Mouse (Mus musculus): ENCODE measurements at regions not wholly inside any gene's neighbourhood (a gene's known extent, or its start where the extent isn't known, plus 50 kb on each side); places are given as distances from the start of the nearest gene placed in this dataset.
A peak's percentile ranks its signal among the peaks of the same experiment; 100 is the strongest.

GRCm38 (mm10) chr5:119199906-119200305 lies 470.6 kb upstream of the Tbx3 start:
- Histone ChIP-seq H3K4me2 (ENCODE audit: low read depth) (no peak overlapping the region), H3K27me3 (ENCODE audit: control insufficient read depth, insufficient read depth, insufficient read length) (no peaks in the 10 kb centered on the region), H3ac (ENCODE audit: control insufficient read depth, insufficient read length) (no peak overlapping the region), H3K4me3 (no peak overlapping the region), H3K79me2 (ENCODE audit: control insufficient read depth, insufficient read depth) (no peaks in the 10 kb centered on the region), H3K36me3 (ENCODE audit: control insufficient read depth, insufficient read depth) (no peaks in the 10 kb centered on the region)
- TF ChIP-seq POLR2A (IDR thresholded peaks at IDR 0.05; ENCODE audit: insufficient read length, low read depth) (no peak), POLR2AphosphoS2 (IDR thresholded peaks at IDR 0.05; ENCODE audit: insufficient read length, low read depth) (no peak), MAX (IDR thresholded peaks at IDR 0.05; ENCODE audit: low read depth) (no peak), E2F4 (IDR thresholded peaks at IDR 0.05; ENCODE audit: insufficient read depth) (no peak), TCF12 (IDR thresholded peaks at IDR 0.05; ENCODE audit: insufficient read depth, poor library complexity, severe bottlenecking) (no peak), REST (IDR thresholded peaks at IDR 0.05; ENCODE audit: insufficient read depth, insufficient read length) (no peak), SRF (IDR thresholded peaks at IDR 0.05; ENCODE audit: control insufficient read depth, insufficient read length, low read depth) (no peak)

- H3K4me2 ChIP-seq (ENCODE audit: low read depth), result no peak overlapping the region
- no peaks in the 10 kb centered on the region for H3K36me3 ChIP-seq (ENCODE audit: control insufficient read depth, insufficient read depth)
- no peaks in the 10 kb centered on the region for H3K27me3 ChIP-seq (ENCODE audit: control insufficient read depth, insufficient read depth, insufficient read length)
- TF ChIP-seq REST (IDR thresholded peaks at IDR 0.05; ENCODE audit: insufficient read depth, insufficient read length) (no peak), TCF3 (IDR thresholded peaks at IDR 0.05; ENCODE audit: insufficient read length, low read depth) (no peak), MYOG (IDR thresholded peaks at IDR 0.05; ENCODE audit: control insufficient read depth in 1 of 3, insufficient read depth in 1 of 3, insufficient read length in 2 of 3, low read depth in 2 of 3) (no peak), MAX (IDR thresholded peaks at IDR 0.05; ENCODE audit: low read depth) (no peak), E2F4 (IDR thresholded peaks at IDR 0.05; ENCODE audit: insufficient read depth) (no peak)
- no peak overlapping the region for H3K4me3 ChIP-seq
- no peaks in the 10 kb centered on the region for H3K79me2 ChIP-seq (ENCODE audit: control insufficient read depth, insufficient read depth)
- no peak overlapping the region for H3ac ChIP-seq (ENCODE audit: control insufficient read depth, insufficient read length)
Observed at GRCm38 (mm10) chr5:119201251-119201650, 469.2 kb upstream of the Tbx3 start.

DNA sequence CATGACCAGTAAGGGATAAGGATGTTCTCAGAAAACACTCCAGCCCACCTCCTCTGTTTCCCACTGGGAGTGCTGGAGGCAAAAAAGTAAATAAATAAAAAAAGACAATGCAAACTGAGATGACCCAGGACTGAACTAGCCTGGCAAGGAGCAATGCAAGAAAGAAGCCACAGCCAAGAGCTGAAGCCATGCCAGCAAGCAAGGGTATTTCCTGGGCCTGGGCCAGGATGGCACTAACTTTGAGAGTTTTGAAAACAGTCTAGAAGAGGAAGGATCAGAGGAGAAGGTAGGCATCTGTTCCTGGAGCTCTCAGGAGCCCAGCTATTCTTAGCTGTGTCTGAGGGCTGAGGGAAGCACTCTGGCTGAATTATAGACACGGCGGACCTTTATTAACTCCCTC lies 465.7 kb upstream of the Tbx3 start:
- H3ac ChIP-seq (ENCODE audit: control insufficient read depth, insufficient read length), result no peak overlapping the region
- no peaks in the 10 kb centered on the region for H3K27me3 ChIP-seq (ENCODE audit: control insufficient read depth, insufficient read depth, insufficient read length)
- H3K4me2 ChIP-seq (ENCODE audit: low read depth), result no peak overlapping the region
- no peak overlapping the region for H3K4me3 ChIP-seq
- H3K79me2 ChIP-seq (ENCODE audit: control insufficient read depth, insufficient read depth), result no peaks in the 10 kb centered on the region
- TF ChIP-seq USF1 (IDR thresholded peaks at IDR 0.05; ENCODE audit: low read depth) (no peak), TCF3 (IDR thresholded peaks at IDR 0.05; ENCODE audit: insufficient read length, low read depth) (no peak), MAX (IDR thresholded peaks at IDR 0.05; ENCODE audit: low read depth) (no peak), MYOD1 (IDR thresholded peaks at IDR 0.05; ENCODE audit: control insufficient read depth in 1 of 3, insufficient read length in 2 of 3, low read depth in 2 of 3) (no peak), POLR2AphosphoS2 (IDR thresholded peaks at IDR 0.05; ENCODE audit: insufficient read length, low read depth) (no peak), REST (IDR thresholded peaks at IDR 0.05; ENCODE audit: insufficient read depth, insufficient read length) (no peak), E2F4 (IDR thresholded peaks at IDR 0.05; ENCODE audit: insufficient read depth) (no peak), CEBPB (IDR thresholded peaks at IDR 0.05; ENCODE audit: insufficient read depth, poor library complexity, severe bottlenecking) (no peak), POLR2A (IDR thresholded peaks at IDR 0.05; ENCODE audit: insufficient read length, low read depth) (no peak)
- H3K36me3 ChIP-seq (ENCODE audit: control insufficient read depth, insufficient read depth), result no peaks in the 10 kb centered on the region

DNA sequence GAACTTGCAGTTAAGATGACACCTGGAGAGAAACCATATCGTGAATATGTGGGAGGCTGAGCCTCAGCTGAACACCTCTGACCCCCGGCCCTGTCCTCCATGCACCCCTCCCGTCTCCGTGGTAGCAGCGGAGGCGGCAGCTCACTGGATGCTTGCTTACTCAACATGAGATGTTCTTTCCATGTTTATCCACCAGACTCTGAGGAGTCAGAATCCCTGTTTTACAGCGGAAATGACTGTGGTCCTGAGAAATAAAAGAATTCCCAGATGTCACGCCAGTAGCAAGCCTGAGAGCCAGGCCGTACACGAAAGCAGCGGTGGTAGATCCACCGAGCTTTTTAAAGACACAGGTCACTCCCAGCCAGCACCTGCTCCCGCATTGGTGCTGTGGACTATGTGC lies 462.4 kb upstream of the Tbx3 start:
- H3K4me2 ChIP-seq (ENCODE audit: low read depth), result peak overlapping the region; percentile 0

DNA sequence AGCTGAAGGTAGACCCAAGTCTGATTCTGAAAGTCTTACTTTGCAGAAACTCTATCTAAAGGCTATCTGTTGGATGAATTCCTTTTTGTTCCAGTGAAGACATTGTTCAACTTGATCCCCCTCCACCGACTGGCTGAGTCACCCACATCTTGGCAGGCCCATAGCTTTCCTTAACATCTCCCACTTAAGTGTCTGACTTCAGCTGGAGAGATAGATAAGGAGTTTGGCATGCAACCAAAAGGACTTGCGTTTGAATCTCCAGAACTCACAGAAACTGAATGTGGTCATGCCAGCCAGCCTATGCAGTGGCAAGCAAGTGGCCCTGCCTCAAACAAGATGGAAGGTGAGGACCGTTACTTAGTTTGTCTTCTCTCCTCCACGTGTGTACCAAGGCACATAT lies 457.3 kb upstream of the Tbx3 start:
- Histone ChIP-seq H3K4me2 (ENCODE audit: low read depth) (peak overlapping the region; percentile 18), H3K79me2 (ENCODE audit: control insufficient read depth, insufficient read depth) (no peaks in the 10 kb centered on the region), H3K36me3 (ENCODE audit: control insufficient read depth, insufficient read depth) (no peaks in the 10 kb centered on the region), H3K4me3 (no peak overlapping the region), H3K27me3 (ENCODE audit: control insufficient read depth, insufficient read depth, insufficient read length) (no peaks in the 10 kb centered on the region), H3ac (ENCODE audit: control insufficient read depth, insufficient read length) (no peak overlapping the region)
- TF ChIP-seq TCF12 (IDR thresholded peaks at IDR 0.05; ENCODE audit: insufficient read depth, poor library complexity, severe bottlenecking) (no peak), MYOD1 (IDR thresholded peaks at IDR 0.05; ENCODE audit: control insufficient read depth in 1 of 3, insufficient read length in 2 of 3, low read depth in 2 of 3) (no peak), POLR2AphosphoS2 (IDR thresholded peaks at IDR 0.05; ENCODE audit: insufficient read length, low read depth) (no peak), POLR2A (IDR thresholded peaks at IDR 0.05; ENCODE audit: insufficient read length, low read depth) (no peak), TCF3 (IDR thresholded peaks at IDR 0.05; ENCODE audit: insufficient read length, low read depth) (no peak), E2F4 (IDR thresholded peaks at IDR 0.05; ENCODE audit: insufficient read depth) (no peak), USF1 (IDR thresholded peaks at IDR 0.05; ENCODE audit: low read depth) (no peak), REST (IDR thresholded peaks at IDR 0.05; ENCODE audit: insufficient read depth, insufficient read length) (no peak)

More for the DNA sequence above, 462.4 kb upstream of the Tbx3 start:
- Histone ChIP-seq H3ac (ENCODE audit: control insufficient read depth, insufficient read length) (no peak overlapping the region), H3K36me3 (ENCODE audit: control insufficient read depth, insufficient read depth) (no peaks in the 10 kb centered on the region), H3K4me3 (no peak overlapping the region), H3K79me2 (ENCODE audit: control insufficient read depth, insufficient read depth) (no peaks in the 10 kb centered on the region), H3K27me3 (ENCODE audit: control insufficient read depth, insufficient read depth, insufficient read length) (no peaks in the 10 kb centered on the region)
- peak in 1 of 3 experiments; percentile 21 for TF ChIP-seq MYOD1 (IDR thresholded peaks at IDR 0.05; ENCODE audit: control insufficient read depth in 1 of 3, insufficient read length in 2 of 3, low read depth in 2 of 3)
- TF ChIP-seq TCF12 (IDR thresholded peaks at IDR 0.05; ENCODE audit: insufficient read depth, poor library complexity, severe bottlenecking), result no peak
